Mouse (Mus musculus) midbrain, embryonic 10.5 days (tissue): ENCODE measurements around the gene Apol7a. TPM values are rescaled to one million over a fixed set of nuclear protein-coding genes. Genes with fewer than 3 reads are reported as not detected.

Experiments used
- DNase-seq: peaks from one replicate; pipeline ENCODE4 v3.0.0-alpha.2; 2017; ENCODE audit warnings: low spot score
- H3K27ac ChIP-seq: fragments of 300-500 bp; sonication (generic); replicated peaks from 2 replicates; pipeline ENCODE4 v1.5.1; 2016; ENCODE audit warnings: mild to moderate bottlenecking
- H3K27me3 ChIP-seq: fragments of 300-500 bp; sonication (generic); 2 replicates; pipeline ENCODE4 v1.6.1; 2016; ENCODE audit warnings: low read depth, mild to moderate bottlenecking; ENCODE audit not compliant: poor library complexity, severe bottlenecking
- H3K36me3 ChIP-seq: fragments of 300-500 bp; sonication (generic); 2 replicates; pipeline ENCODE4 v1.6.1; 2016; ENCODE audit warnings: mild to moderate bottlenecking, moderate library complexity
- H3K4me1 ChIP-seq: fragments of 300-500 bp; sonication (generic); 2 replicates; pipeline ENCODE4 v1.6.1; 2016
- H3K4me3 ChIP-seq: fragments of 300-500 bp; sonication (generic); 2 replicates; pipeline ENCODE4 v1.5.1; 2016; ENCODE audit warnings: mild to moderate bottlenecking, moderate library complexity
- H3K9me3 ChIP-seq: fragments of 300-500 bp; sonication (generic); replicated peaks from 2 replicates; pipeline ENCODE4 v1.6.1; 2016; ENCODE audit warnings: mild to moderate bottlenecking
- WGBS: fragments of 180-500 bp; shearing (Covaris S2); methylation state at CpG from one replicate; pipeline ENCODE4 v1.1.7; 2016; 5-methylcytosine and 5-hydroxymethylcytosine counted together
- polyA plus RNA-seq: library from polyadenylated mRNA; unstranded; fragments of >200 nt; fragmentation: Nextera tagmentation; extraction: Ambion mirVana; gene quantifications from 2 replicates; pipeline ENCODE4 v1.2.1, GENCODE M21; 2016

Gene Apol7a
- polyA plus RNA-seq, 1 experiment from 2014 or later = not detected

GRCm38 (mm10) chr15:77367504-77367903 lies 31.4 kb downstream of the Apol7a start:
- H3K4me1 ChIP-seq = peaks cover 50% of the 10 kb centered on the region
- H3K4me3 ChIP-seq = no peak overlapping the region
- H3K27ac ChIP-seq = peak overlapping the region; percentile 64
- peaks cover 5% of the 10 kb centered on the region; the same call in 1 of the 2 replicates for H3K27me3 ChIP-seq
- WGBS = 44% methylated on average over 8 of the region's 8 CpGs
- DNase-seq = no peak
- no peaks in the 10 kb centered on the region for H3K36me3 ChIP-seq
- no peaks in the 10 kb centered on the region for H3K9me3 ChIP-seq

GRCm38 (mm10) chr15:77366706-77367484 lies 32.0 kb downstream of the Apol7a start:
- Histone ChIP-seq H3K27ac (peak overlapping the region; percentile 89), H3K36me3 (no peaks in the 10 kb centered on the region), H3K4me1 (peaks cover 56% of the 10 kb centered on the region), H3K27me3 (peaks cover 5% of the 10 kb centered on the region; the same call in 1 of the 2 replicates), H3K4me3 (peak overlapping the region; percentile 52), H3K9me3 (no peaks in the 10 kb centered on the region)
- DNase-seq = peak; percentile 86
- 2% methylated on average over 26 of the region's 26 CpGs for WGBS

GRCm38 (mm10) chr15:77365700-77366570 lies 33.0 kb downstream of the Apol7a start:
- no peak for DNase-seq
- Histone ChIP-seq H3K27ac (peak overlapping the region; percentile 89), H3K4me3 (no peak overlapping the region), H3K9me3 (no peaks in the 10 kb centered on the region), H3K36me3 (no peaks in the 10 kb centered on the region), H3K27me3 (peaks cover 5% of the 10 kb centered on the region; the same call in 1 of the 2 replicates), H3K4me1 (peaks cover 63% of the 10 kb centered on the region)
- WGBS = 61% methylated on average over 9 of the region's 9 CpGs

GRCm38 (mm10) chr15:77364026-77364425 lies 34.9 kb downstream of the Apol7a start:
- DNase-seq = no peak
- Histone ChIP-seq H3K27me3 (peaks cover 15% of the 10 kb centered on the region), H3K4me3 (no peak overlapping the region), H3K4me1 (peaks cover 72% of the 10 kb centered on the region), H3K9me3 (no peaks in the 10 kb centered on the region), H3K36me3 (no peaks in the 10 kb centered on the region), H3K27ac (peak overlapping the region; percentile 79)
- WGBS = 88% methylated on average over 3 of the region's 3 CpGs

GRCm38 (mm10) chr15:77363578-77363977 lies 35.3 kb downstream of the Apol7a start:
- Histone ChIP-seq H3K4me3 (no peak overlapping the region), H3K4me1 (peaks cover 72% of the 10 kb centered on the region), H3K9me3 (no peaks in the 10 kb centered on the region), H3K27ac (peak overlapping the region; percentile 79), H3K36me3 (no peaks in the 10 kb centered on the region), H3K27me3 (peaks cover 15% of the 10 kb centered on the region)
- DNase-seq = no peak
- 42% methylated on average over 6 of the region's 6 CpGs for WGBS

- H3K4me3 ChIP-seq = no peak overlapping the region
- H3K36me3 ChIP-seq = no peaks in the 10 kb centered on the region
- no peak for DNase-seq
- no peak overlapping the region for H3K27ac ChIP-seq
- 41% methylated on average over 5 of the region's 5 CpGs for WGBS
- H3K4me1 ChIP-seq = peaks cover 72% of the 10 kb centered on the region
- H3K9me3 ChIP-seq = no peaks in the 10 kb centered on the region
- H3K27me3 ChIP-seq = peaks cover 15% of the 10 kb centered on the region
Observed at GRCm38 (mm10) chr15:77362952-77363351, 36.0 kb downstream of the Apol7a start.

GRCm38 (mm10) chr15:77359905-77360304 lies 39.0 kb downstream of the Apol7a start:
- WGBS = 92% methylated on average over 8 of the region's 8 CpGs
- H3K27ac ChIP-seq = 0 out of 2 replicates have a peak overlapping the region, but pooled peaks have one; percentile 88
- H3K4me1 ChIP-seq = peaks cover 75% of the 10 kb centered on the region
- H3K9me3 ChIP-seq = no peaks in the 10 kb centered on the region
- peaks cover 27% of the 10 kb centered on the region for H3K27me3 ChIP-seq
- no peak overlapping the region for H3K4me3 ChIP-seq
- DNase-seq = no peak
- H3K36me3 ChIP-seq = no peaks in the 10 kb centered on the region

- Histone ChIP-seq H3K27me3 (peaks cover 27% of the 10 kb centered on the region), H3K27ac (peak overlapping the region; percentile 88), H3K9me3 (no peaks in the 10 kb centered on the region), H3K36me3 (no peaks in the 10 kb centered on the region), H3K4me1 (peaks cover 79% of the 10 kb centered on the region), H3K4me3 (peak overlapping the region; percentile 54)
- WGBS = 71% methylated on average over 9 of the region's 9 CpGs
- no peak for DNase-seq
Observed at GRCm38 (mm10) chr15:77359486-77359885, 39.4 kb downstream of the Apol7a start.

- H3K4me1 ChIP-seq = peaks cover 79% of the 10 kb centered on the region
- H3K27ac ChIP-seq = peak overlapping the region; percentile 88
- no peak for DNase-seq
- H3K27me3 ChIP-seq = peaks cover 27% of the 10 kb centered on the region
- no peaks in the 10 kb centered on the region for H3K9me3 ChIP-seq
- peak overlapping the region; percentile 54 for H3K4me3 ChIP-seq
- H3K36me3 ChIP-seq = no peaks in the 10 kb centered on the region
- 9% methylated on average over 6 of the region's 6 CpGs for WGBS
Observed at GRCm38 (mm10) chr15:77359084-77359483, 39.8 kb downstream of the Apol7a start.

- Histone ChIP-seq H3K9me3 (no peaks in the 10 kb centered on the region), H3K4me1 (peaks cover 79% of the 10 kb centered on the region), H3K4me3 (peak overlapping the region; percentile 54), H3K27ac (peak overlapping the region; percentile 88), H3K36me3 (no peaks in the 10 kb centered on the region), H3K27me3 (peaks cover 27% of the 10 kb centered on the region)
- 5% methylated on average over 29 of the region's 29 CpGs for whole genome bisulfite sequencing
- peak; percentile 92 for DNase-seq
Observed at GRCm38 (mm10) chr15:77358320-77359040, 40.4 kb downstream of the Apol7a start.

- 19% methylated on average over 11 of the region's 11 CpGs for WGBS
- Histone ChIP-seq H3K4me1 (peaks cover 71% of the 10 kb centered on the region), H3K27ac (peak overlapping the region; percentile 76)
Observed at GRCm38 (mm10) chr15:77356248-77356810, 42.6 kb downstream of the Apol7a start.

More at GRCm38 (mm10) chr15:77356248-77356810, 42.6 kb downstream of the Apol7a start:
- Histone ChIP-seq H3K9me3 (no peaks in the 10 kb centered on the region), H3K4me3 (peak overlapping the region; percentile 20; the same call in 1 of the 2 replicates), H3K27me3 (peaks cover 27% of the 10 kb centered on the region), H3K36me3 (no peaks in the 10 kb centered on the region)
- peak; percentile 36 for DNase-seq
